Mouse (Mus musculus): ENCODE data around the gene Gm9495. TPM values are rescaled to one million over a fixed set of nuclear protein-coding genes. Genes with fewer than 3 reads are reported as not detected.

Gm9495 gene
- not detected for total RNA-seq (2023)

DNA sequence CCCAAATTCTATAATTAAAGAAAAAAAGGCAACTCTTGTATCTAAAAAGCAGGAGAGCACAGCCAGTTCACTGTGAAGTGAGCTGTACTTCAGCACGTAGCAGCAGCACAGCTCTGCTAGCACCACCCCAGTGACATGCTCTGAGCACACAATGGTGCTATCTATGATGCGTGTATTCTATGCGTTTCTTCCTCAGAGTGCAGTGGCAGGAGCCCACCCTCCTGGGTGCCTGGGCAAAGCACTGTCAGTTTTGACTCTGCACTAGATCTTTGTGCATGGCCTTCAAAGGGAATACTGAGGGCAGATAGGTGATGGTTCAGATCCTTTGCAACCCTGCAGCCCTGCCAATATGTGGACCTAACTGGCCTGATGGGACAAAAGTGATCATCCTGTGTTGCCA is at the start of gene Gm9495:
TSS of gene Gm9495 (minus strand) at position 101 of the 400 bp plus-strand sequence.

Other genes with a start within 250 kb of the Gm9495 start
- gene Zfp930, start 244.5 kb downstream of the Gm9495 start, total RNA-seq (2023), result 14.4 TPM
- gene D130040H23Rik, start 182.5 kb downstream of the Gm9495 start, total RNA-seq (2023), result 17.0 TPM
- gene Gm7697, start 69.4 kb upstream of the Gm9495 start, total RNA-seq (2023), result not detected
- gene Zfp868, start 172.0 kb upstream of the Gm9495 start, total RNA-seq (2023), result 79.1 TPM
- gene Zfp964, start 200.9 kb upstream of the Gm9495 start, total RNA-seq (2023), result 0.58 TPM

Data from CD8-positive naive resting alpha-beta T cell, adult 57 days (primary cell).